Mouse (Mus musculus) kidney, postnatal 4 days (tissue): ENCODE data around the gene Ube4b.

Source experiments
- DNase-seq, 2 experiments: peaks; one replicate each; pipeline ENCODE4 v3.0.0; 2021; ENCODE audit warnings: mixed read lengths in 2 of 2

The Ube4b gene

GRCm38 (mm10) chr4:149334881-149335280, 91.7 kb downstream of the Ube4b start:
- DNase-seq: no peak

DNA sequence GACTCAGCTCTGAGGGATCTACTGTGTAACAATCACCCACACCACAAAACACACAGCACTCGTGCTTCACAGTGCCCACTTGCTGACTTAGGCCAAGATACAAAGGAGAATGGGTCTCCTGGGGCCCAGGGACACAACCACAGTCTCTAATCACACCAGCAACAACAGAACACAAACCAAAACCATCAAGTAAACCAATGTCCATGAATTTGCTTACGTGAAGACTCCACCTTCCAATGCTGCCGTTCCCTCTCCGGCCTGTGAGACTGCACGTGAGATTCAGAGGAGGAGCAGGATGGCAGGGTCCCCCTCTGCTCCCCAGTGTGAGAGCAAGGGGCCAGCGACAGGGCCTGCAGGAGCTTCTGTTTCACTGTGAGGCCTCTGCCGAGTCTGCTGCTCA, 93.8 kb downstream of the Ube4b start:
- no peak for DNase-seq

DNA sequence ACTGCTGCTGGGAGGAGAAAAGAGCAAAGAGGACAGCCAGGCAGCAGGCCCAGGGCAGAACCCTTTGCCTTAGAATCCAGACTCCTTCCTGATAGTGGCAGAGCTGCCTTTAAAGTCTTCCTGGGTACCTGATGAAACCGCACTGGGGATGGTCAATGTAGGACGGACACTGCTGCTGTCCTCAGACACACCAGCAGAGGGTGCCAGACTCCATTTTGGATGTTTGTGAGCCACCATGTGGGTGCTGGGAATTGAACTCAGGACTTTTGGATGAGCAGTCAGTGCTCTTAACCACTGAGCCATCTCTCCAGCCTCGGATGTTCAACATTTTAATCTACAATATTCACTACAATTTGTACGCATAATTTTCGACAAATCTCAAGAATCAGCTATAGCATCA, 96.1 kb downstream of the Ube4b start:
- DNase-seq: no peak

- no peak for DNase-seq
Observed at GRCm38 (mm10) chr4:149328735-149329134, 97.8 kb downstream of the Ube4b start.

DNA sequence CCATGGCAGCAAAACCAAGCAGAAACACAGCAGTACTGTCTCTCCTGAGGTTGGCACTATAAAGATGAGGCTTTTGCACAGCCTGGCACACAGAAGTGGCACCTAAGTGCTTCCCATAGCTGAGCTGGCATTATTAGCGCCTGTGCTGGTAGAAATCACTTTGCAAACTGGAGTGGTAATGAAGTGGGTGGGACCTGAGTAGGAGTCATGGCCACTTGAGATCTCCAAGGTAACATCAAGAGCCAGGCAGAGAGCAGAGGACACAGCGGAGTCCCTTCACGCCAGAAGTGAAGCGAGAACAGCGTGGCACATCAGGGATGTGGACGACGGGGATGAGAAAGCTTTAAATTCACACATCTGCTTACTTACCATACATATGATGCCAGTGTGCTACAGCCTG, 99.3 kb downstream of the Ube4b start:
- DNase-seq: no peak

- peak in 1 of 2 experiments; percentile 15 for DNase-seq
Observed at GRCm38 (mm10) chr4:149325411-149326162, 101.0 kb downstream of the Ube4b start.

- DNase-seq: no peak
Observed at GRCm38 (mm10) chr4:149323730-149324129, 102.8 kb downstream of the Ube4b start.

DNA sequence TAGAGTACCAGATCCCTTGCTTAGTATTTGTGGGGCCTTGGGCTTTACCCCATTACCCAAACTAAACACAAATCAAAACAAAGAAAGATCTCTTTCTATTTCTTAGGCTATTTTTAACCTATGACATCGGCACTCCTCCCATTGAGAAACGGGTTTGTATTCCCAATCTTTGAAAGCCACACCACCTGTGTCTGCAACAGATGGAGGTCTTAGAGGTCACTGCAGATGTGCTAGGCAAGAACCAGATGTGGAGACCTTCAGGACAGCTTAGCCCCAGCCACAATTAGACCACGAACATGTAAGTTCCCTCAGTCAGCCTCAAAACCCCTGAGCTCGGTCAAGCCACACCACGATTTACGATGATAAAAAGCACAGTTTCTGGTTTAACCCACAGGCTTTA, 103.8 kb downstream of the Ube4b start:
- no peak for DNase-seq

- DNase-seq: no peak
Observed at GRCm38 (mm10) chr4:149322286-149322685, 104.3 kb downstream of the Ube4b start.

DNA sequence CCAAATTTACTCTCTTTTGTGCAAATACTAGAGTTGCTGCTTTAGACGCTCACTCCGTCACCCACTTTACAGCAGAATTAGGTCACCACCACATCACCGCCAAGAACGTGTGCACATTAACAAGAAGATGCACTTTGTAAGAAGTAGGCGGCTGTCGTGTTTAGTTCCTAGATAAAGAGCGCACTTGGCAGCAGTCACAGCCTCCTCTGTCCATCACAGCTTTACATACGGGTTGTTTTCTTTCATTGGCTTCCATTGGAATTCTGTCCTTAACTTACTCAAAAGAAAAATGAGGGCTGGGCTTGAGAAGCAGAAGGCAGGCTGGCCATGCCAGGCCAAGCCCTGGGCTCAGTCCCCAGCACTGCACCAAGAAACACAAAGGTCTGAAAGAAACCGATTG, 107.5 kb downstream of the Ube4b start:
- no peak for DNase-seq

- no peak for DNase-seq
Observed at GRCm38 (mm10) chr4:149317387-149317786, 109.2 kb downstream of the Ube4b start.

DNA sequence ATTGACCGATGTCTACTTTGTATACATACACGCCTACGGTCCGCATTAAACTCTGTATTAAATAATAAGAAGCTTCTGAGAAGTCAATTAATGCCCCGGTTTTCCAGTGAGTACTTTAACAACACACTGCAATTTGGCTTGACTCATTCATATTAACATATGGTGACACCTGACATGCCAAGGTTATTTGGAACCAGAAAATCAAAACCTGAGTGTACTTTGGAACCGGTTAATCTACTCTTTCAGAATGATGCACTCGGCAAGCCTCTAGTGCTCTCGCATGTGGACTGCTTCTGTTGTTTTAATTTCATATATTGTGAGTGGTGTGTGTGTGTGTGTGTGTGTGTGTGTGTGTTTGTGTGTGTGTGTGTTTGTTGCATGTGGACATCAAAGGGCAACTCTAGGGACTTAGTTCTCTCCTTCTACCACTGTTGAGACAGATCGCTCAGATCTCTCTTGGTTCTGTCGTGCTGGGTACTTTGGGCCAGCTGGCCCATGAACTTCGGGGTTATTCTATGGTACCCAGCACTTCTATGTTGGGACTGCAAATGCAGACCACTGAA, 112.2 kb downstream of the Ube4b start:
- DNase-seq: no peak

DNA sequence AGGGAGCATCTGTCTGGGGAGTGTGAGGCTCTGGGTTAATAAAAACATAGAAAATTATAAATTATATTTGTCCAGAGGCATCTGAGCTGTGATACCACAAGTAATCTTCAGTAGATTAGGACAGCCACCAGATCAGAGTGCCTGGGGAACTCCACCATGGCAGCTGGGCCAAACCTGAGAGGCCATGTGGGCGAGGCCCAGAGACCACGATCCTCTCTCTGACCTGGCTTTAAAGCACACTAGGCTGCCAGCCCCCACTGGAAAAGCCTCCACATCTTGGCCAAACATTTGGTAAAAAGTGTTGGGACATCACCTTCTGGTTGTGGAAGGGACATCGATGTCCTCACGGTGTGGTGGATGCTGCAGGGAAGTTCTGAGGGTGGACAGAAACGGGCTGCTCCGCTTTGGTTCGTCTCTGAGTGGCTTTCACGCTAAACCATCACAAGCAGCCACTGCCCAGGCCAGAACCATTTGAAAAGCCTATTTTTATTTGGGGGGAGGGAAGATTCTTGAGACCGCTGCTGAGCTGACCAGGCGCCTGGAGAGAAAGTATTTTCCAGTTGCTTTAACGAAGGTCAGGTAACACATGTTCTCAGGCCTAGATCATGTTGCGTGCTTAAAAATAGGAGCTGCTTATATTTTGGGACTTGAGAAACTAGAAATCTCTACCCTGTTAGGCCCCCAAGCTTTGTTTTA, 112.8 kb downstream of the Ube4b start:
- no peak for DNase-seq

DNA sequence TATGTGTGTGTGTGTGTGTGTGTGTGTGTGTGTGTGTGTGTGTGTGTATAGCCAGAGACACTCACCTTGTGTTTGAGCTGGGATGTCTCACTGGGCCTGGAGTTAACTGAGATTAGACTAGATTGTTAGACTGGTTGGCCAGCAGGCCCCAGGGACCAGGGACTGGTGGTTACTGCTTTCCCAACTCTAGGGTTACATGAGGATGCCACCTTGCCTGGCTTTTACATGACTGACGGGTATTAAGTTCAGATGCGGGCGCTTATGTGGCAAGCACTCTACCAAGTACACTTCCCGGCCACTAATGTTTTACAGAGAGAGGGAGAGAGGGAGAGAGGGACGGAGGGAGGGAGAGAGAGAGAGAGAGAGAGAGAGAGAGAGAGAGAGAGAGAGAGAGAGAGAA, 114.6 kb downstream of the Ube4b start:
- DNase-seq: no peak

- no peak for DNase-seq
Observed at GRCm38 (mm10) chr4:149308491-149308820, 118.1 kb downstream of the Ube4b start.

GRCm38 (mm10) chr4:149307596-149308490, 118.7 kb downstream of the Ube4b start, which contains the start of gene Kif1b:
TSS of gene Kif1b (minus strand) at chr4:149307693.
- DNase-seq: peak; percentile 99 to 100

DNA sequence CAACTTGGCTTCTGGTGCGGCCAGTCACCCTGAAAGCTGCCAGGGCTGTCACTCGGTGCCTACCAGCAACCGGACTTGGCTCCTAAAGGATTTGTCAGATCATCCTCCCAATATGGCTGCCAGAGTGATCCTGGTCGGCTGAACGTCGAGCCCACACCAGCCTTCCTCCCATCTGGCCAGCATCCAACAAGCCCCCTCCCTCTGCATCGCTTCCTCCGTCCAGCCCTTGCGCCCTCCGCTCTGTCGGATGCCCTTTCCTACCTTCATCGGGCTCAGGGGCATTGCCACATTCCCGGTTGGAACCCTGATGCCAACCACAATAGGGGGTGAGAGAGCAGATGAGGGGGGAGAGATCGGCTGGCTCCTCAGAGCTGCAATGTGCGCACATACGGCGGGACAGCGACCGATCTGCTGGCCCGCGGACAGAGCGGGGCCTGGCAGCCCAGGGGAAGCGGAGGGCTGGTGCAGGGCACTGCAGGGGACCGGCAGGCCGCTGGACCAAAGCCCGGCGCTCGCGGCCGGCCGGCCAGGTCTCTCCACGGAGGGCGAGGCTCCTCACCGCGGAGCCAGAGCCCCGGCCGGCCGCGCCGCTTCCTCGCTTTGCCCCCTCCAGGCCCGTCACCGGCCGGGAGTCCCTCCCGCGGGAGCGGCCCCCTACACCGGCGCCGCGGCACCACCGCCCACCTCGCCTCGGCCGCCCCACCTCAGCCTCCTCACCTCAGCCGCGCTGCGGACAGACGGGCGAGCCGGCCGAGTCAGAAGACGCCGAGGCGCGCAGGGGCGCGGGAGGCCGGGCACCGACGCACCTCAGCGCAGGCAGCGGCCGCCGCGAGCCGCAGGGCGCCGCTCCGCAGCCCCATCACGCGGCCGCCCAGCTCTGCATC, 119.6 kb downstream of the Ube4b start:
- peak; percentile 74 to 81 for DNase-seq

GRCm38 (mm10) chr4:149305761-149306711, 120.5 kb downstream of the Ube4b start:
- no peak for DNase-seq

- DNase-seq: no peak
Observed at GRCm38 (mm10) chr4:149304466-149304865, 122.1 kb downstream of the Ube4b start.

DNA sequence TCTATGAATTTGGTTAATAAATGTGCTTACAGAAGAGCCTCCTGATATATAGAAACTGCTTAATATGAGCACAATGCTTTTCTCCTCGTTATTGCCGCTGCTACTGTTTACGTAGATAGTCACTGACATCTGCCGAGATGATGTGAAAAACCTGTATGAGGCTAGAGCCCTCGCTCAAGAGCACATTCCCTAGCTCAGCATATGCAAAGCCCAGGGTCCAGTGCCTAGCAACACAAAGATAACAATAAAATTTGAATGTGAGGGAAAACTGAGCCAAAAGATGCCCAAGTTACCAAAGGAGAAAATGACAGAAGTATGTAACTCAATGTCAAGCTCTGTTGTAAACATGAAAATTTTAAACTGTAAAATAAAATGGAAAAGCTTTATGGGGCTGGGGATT, 123.0 kb downstream of the Ube4b start:
- DNase-seq: no peak

GRCm38 (mm10) chr4:149302751-149303150, 123.8 kb downstream of the Ube4b start:
- DNase-seq: no peak
